Mouse (Mus musculus): ENCODE measurements around the gene Zfp472.

- no peak for TF ChIP-seq CTCF (IDR thresholded peaks at IDR 0.05; ENCODE audit: control insufficient read depth, insufficient read depth, low read length)
- TF ChIP-seq POLR2A (IDR thresholded peaks at IDR 0.05; ENCODE audit: borderline replicate concordance, control insufficient read depth, low read depth, low read length), result no peak
These were observed 15.7 kb downstream of the Zfp472 start for GRCm38 (mm10) chr17:32981361-32981760.

Measured in bone marrow, adult 2 months (tissue).